13 mouse cellular contexts compared by ENCODE assay signal in genomic region chr5:21171336-21171735, GRCm38 (mm10). TPM values are rescaled to one million over a fixed set of nuclear protein-coding genes. Genes with fewer than 3 reads are reported as not detected.
DNase-seq lines count a peak whose midpoint lies in the region; ATAC-seq and TF ChIP-seq lines count a peak whose summit lies in the region.
"Had no signal": no experiment of that assay in that cellular context is flagged by ENCODE, and none has a peak within 500 bp of the region (broad histone marks: within the 10 kb centered on the region; RNA-seq: fewer than 3 reads in every experiment).

No protein-coding gene starts in this region.

- DNase-seq in layer of hippocampus, adult 11-12 months (ENCODE audit: low spot score), result peak; percentile 51
- DNase-seq in layer of hippocampus, adult 9-10 months (ENCODE audit: low spot score), result no peak
- DNase-seq in cerebellum, adult 2 months, result peak; percentile 49 to 74
- peak; percentile 18 for DNase-seq in limb, embryonic 11.5 days (ENCODE audit: low spot score)
- no peak for DNase-seq in right cerebral cortex, postnatal 25 days
- no peak for DNase-seq in frontal cortex, postnatal 14 days (ENCODE audit: low spot score in 2 of 2)
- DNase-seq: adrenal gland, postnatal 25 days; right cerebral cortex, postnatal 4 days; thymus, postnatal 25 days had no signal

- no peaks in the 10 kb centered on the region; the same call in 1 of the 2 replicates for H3K27me3 ChIP-seq in cerebellum, adult 2 months (ENCODE audit: control insufficient read depth, insufficient read depth, low read length)
- H3K27me3 ChIP-seq in forebrain, embryonic 13.5 days, result no peaks in the 10 kb centered on the region
- no peaks in the 10 kb centered on the region for H3K27me3 ChIP-seq in limb, embryonic 11.5 days (ENCODE audit: control insufficient read depth, insufficient read depth, low read length)
- H3K27me3 ChIP-seq: embryonic facial prominence, embryonic 15.5 days had no signal

- WGBS in cerebellum, adult 2 months, result 9% methylated on average over 6 of the region's 6 CpGs
- 42% methylated on average over 6 of the region's 6 CpGs for WGBS in forebrain, embryonic 13.5 days
- 79% methylated on average over 6 of the region's 6 CpGs for WGBS in limb, embryonic 11.5 days

- peak; percentile 48 for ATAC-seq in forebrain, embryonic 13.5 days
- no peak for ATAC-seq in limb, embryonic 11.5 days (ENCODE audit: insufficient number of reproducible peaks, low FRiP score, low TSS enrichment, low read depth)

- no peaks in the 10 kb centered on the region for H3K9me3 ChIP-seq in forebrain, embryonic 13.5 days (replicated peaks)
- H3K9me3 ChIP-seq in limb, embryonic 11.5 days (ENCODE audit: control insufficient read depth, low read length), result no peaks in the 10 kb centered on the region
- H3K9me3 ChIP-seq: embryonic facial prominence, embryonic 15.5 days; G1E; heart, embryonic 12.5 days had no signal

- H3K27ac ChIP-seq in cerebellum, adult 2 months (ENCODE audit: insufficient read depth, low read length), result no peak overlapping the region
- H3K27ac ChIP-seq in forebrain, embryonic 13.5 days, result peak overlapping the region; percentile 68
- no peak overlapping the region for H3K27ac ChIP-seq in limb, embryonic 11.5 days (replicated peaks; ENCODE audit: low read depth, low read length)
- H3K27ac ChIP-seq: embryonic facial prominence, embryonic 15.5 days had no signal

- H3K4me2 ChIP-seq in forebrain, embryonic 13.5 days, result no peak overlapping the region
- no peak overlapping the region for H3K4me2 ChIP-seq in limb, embryonic 11.5 days (ENCODE audit: low read depth, severe bottlenecking)
- H3K4me2 ChIP-seq: embryonic facial prominence, embryonic 15.5 days; heart, embryonic 12.5 days had no signal

- no peak for TF ChIP-seq POLR2A in cerebellum, adult 2 months (IDR thresholded peaks at IDR 0.05; ENCODE audit: borderline replicate concordance, insufficient read depth, low read length)

- no peak overlapping the region for H3K4me3 ChIP-seq in cerebellum, adult 2 months (replicated peaks; ENCODE audit: insufficient read depth, low read depth, low read length)
- H3K4me3 ChIP-seq in forebrain, embryonic 13.5 days, result no peak overlapping the region
- no peak overlapping the region for H3K4me3 ChIP-seq in limb, embryonic 11.5 days (ENCODE audit: low read depth, low read length)
- H3K4me3 ChIP-seq: embryonic facial prominence, embryonic 15.5 days; heart, embryonic 12.5 days had no signal

- TF ChIP-seq CTCF in cerebellum, adult 2 months (IDR thresholded peaks at IDR 0.05; ENCODE audit: borderline replicate concordance, insufficient read depth, low read depth, low read length), result no peak

- no peaks in the 10 kb centered on the region for H3K36me3 ChIP-seq in forebrain, embryonic 13.5 days (ENCODE audit: poor library complexity, severe bottlenecking)
- H3K36me3 ChIP-seq in limb, embryonic 11.5 days (ENCODE audit: control insufficient read depth, insufficient read depth, low read length), result no peaks in the 10 kb centered on the region
- H3K36me3 ChIP-seq: embryonic facial prominence, embryonic 15.5 days; G1E; heart, embryonic 12.5 days had no signal

- no peak overlapping the region for H3K9ac ChIP-seq in forebrain, embryonic 13.5 days
- H3K9ac ChIP-seq in limb, embryonic 11.5 days (ENCODE audit: low read length), result no peak overlapping the region
- H3K9ac ChIP-seq: embryonic facial prominence, embryonic 15.5 days; heart, embryonic 12.5 days had no signal

- peaks cover 4% of the 10 kb centered on the region; the same call in 1 of the 2 replicates for H3K4me1 ChIP-seq in cerebellum, adult 2 months (ENCODE audit: control insufficient read depth, insufficient read depth, low read length)
- H3K4me1 ChIP-seq in forebrain, embryonic 13.5 days, result peaks cover 48% of the 10 kb centered on the region
- H3K4me1 ChIP-seq in limb, embryonic 11.5 days (ENCODE audit: control insufficient read depth, insufficient read depth, low read length), result peaks cover 8% of the 10 kb centered on the region

RNA-seq across cellular contexts. Expression of gene Gsap, which starts 14.7 kb away (rescaled TPM):
- 13.9 and 15.1 TPM in 2 replicates for polyA plus RNA-seq in cerebellum, adult 2 months (2012; rRNA removed)
- polyA plus RNA-seq in forebrain, embryonic 13.5 days (2015; fragmentation: Nextera tagmentation; extraction: Ambion mirVana), result 5.0 and 6.5 TPM in 2 replicates
- polyA plus RNA-seq in limb, embryonic 11.5 days (2014; fragmentation: Nextera tagmentation; extraction: Ambion mirVana), result 1.4 and 2.2 TPM in 2 replicates
- polyA plus RNA-seq: G1E had no signal

Comparison
In these comparisons a context has a peak if more than half of its experiments do, and no peak if none do; other contexts are left out.
1. DNase-seq: peak in layer of hippocampus, adult 11-12 months (single experiment), cerebellum, adult 2 months (2 of 2) and limb, embryonic 11.5 days (single experiment); none in layer of hippocampus, adult 9-10 months (single experiment), right cerebral cortex, postnatal 25 days (single experiment) and frontal cortex, postnatal 14 days (0 of 2).